Mouse (Mus musculus): ENCODE measurements around the gene Dusp16. TPM values are rescaled to one million over a fixed set of nuclear protein-coding genes. Genes with fewer than 3 reads are reported as not detected.

Gene Dusp16
- total RNA-seq, 2 experiments from 2014 or later, result 8.6 to 8.9 TPM

GRCm38 (mm10) chr6:134733800-134734221 is 58.6 kb downstream of the Dusp16 start:
- DNase-seq, result no peak

- DNase-seq, result no peak
Observed at GRCm38 (mm10) chr6:134732813-134733212, 59.6 kb downstream of the Dusp16 start.

DNA sequence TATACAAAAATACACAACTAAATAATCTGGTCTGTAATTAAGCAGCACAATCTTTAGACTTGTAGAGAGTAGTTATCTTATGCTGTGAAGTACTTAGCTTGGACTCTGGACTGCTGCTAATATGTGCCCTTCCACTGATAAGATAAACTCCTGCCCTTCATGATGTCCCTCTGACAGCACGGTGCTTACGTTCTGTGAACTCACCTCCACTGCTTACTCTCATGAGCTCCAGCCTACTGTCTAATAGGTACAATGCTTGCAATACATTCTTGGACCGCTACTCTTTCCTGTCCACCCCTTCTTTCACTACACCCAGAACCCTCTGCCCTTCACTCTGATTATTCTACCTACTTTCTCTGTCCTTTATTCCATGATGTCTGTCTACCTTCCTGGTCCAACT is 61.4 kb downstream of the Dusp16 start:
- no peak for DNase-seq

GRCm38 (mm10) chr6:134725406-134725805 is 67.0 kb downstream of the Dusp16 start:
- DNase-seq, result no peak

DNA sequence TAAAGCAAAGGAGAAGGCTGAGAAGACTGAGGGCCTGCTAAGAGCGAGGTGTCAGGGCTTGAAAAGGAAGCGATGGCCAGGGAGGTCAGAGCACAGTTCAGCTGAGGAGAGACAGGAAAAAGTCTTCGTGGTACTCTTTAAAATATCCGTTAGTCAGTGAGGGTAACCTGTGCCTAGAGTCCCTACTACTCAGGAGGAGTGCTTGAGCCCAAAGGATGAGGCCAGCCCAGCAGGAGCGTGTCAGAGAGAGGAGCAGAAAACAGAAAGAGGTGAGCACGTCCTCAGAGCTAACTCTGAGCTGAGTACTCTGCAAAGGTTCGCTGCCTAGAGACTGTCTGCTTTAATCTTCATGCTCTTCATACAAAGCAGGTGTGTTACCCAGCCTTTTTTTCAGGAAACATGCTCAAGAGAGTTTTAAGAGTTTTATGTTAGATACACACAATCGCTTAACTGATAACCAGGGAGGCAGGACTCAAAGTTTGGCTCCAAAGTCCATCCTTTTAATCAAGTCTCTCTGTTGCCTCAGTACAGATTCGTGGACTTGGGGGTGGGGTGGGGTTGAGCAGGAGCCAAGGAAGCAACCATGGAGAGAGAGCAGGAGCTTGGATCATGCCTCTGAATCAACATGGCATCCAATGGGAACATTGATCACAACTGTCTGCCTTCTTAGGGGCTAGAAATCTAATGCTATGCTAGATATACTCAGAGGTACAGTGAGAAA is 68.4 kb downstream of the Dusp16 start:
- DNase-seq, result no peak

DNA sequence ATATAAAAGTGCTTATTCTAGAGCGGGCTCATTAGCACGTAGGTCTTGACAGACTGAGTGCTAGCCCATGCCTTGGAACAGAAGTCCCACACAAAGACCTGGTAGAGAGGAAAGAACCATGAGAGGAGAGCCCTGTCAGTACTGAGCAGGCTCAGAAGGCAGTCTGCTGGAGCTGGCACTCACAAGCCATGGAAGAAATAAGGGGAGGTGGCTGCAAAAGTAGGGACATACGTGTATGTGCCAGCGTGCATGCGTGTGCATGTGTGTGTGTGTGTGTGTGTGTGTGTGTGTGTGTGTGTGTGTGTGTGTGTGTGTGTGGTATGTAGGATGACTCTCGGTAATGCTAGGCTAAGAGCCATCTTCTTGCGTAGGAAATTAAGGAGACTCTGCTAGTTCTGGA is 69.1 kb downstream of the Dusp16 start:
- no peak for DNase-seq

DNA sequence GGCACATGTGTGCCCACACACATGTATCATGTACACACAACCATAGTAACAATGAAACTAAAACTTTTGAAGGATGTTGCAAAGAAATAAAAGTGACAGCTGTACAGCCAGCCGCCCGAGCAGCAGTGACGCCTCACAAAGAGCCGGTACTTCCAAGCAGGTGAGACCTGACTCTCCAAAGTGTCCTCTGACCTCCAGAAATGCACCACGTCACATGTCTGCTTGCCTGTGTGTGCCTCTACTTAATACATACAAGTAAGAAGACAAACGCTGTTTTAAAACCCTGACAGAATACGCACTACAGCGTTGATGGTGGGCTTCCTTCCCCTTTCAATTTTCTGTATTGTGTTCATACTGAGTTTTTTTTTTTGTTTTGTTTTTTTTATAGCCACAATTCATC is 69.5 kb downstream of the Dusp16 start:
- DNase-seq, result no peak

GRCm38 (mm10) chr6:134721729-134722269 is 70.6 kb downstream of the Dusp16 start:
- DNase-seq, result no peak

DNA sequence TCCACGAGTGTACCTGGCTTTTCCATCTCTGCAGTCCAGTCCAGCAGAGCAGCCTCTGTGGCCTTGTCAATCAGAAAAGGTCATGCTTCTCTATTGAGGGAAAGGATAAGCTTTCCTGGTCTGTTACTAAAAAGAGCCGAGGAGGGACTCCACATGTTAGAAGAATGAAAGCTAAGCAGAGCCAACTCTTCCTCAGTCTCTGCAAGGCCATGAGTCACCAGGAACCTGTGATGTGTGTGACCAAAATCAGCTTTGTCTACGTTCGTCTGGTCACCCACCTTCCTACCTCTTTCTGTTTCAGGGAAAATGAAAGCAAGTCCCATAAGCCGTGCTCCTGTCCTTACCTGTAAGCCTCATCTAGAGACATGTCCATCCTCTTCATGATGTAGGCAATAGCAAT is 72.3 kb downstream of the Dusp16 start:
- DNase-seq, result no peak

GRCm38 (mm10) chr6:134719156-134719555 is 73.3 kb downstream of the Dusp16 start:
- no peak for DNase-seq

GRCm38 (mm10) chr6:134718668-134719065 is 73.8 kb downstream of the Dusp16 start:
- no peak for DNase-seq

GRCm38 (mm10) chr6:134717886-134718667 is 74.3 kb downstream of the Dusp16 start:
- DNase-seq, result no peak

DNA sequence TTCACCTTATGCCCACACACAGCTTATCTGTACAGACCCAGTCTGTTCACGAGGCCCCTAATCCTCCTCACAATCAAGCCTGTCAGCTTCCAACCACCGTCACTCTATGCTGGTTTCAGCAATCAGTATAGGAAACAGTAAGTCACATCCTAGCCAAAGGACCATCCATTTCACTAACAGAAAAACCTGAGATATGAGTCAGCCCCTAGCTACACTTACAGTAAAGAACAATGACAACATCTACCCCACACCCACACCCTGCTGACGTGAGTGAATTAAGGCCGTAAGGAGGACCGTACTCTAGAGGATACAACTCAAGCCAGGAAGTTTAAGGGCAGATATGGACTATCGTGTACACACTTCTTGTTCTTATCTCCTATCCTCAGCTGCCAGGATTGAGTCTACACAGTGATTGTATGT is 76.2 kb downstream of the Dusp16 start:
- no peak for DNase-seq

GRCm38 (mm10) chr6:134713897-134714296 is 78.5 kb downstream of the Dusp16 start:
- DNase-seq, result no peak

DNA sequence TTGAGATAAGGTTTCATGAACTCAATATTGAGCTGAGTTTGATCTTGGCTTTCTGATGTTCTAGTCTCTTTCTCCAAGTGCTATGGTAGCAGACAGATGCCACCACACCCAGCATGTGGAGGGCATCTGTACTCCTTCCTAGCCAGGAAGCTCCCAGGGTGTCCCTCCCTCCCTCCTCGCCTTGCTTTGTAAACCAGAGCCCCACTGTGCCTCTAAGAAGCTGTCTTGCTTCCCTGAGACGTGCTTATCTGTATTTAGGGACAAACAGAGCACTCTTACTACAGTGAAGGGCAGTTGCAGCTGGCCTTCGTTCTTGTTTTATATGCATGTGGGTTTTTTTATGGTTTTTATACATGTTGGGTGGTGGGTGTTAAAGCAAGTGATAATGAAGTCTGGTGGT is 79.1 kb downstream of the Dusp16 start:
- no peak for DNase-seq

DNA sequence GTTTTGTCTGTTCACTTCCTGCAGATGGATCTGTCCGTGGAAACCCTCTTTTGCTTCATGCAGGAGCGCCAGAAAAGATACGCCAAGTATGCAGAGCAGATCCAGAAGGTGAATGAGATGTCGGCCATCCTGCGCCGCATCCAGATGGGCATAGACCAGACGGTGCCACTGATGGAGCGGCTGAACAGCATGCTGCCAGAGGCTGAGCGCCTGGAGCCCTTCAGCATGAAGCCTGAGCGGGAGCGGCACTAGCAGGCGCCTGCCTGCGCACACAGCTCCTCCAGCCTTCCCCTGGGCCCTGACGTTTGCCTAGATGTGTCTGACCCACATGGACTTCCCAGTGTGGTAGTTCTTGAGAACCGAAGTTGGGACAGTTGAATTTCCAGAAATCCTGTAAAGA is 82.4 kb downstream of the Dusp16 start:
- DNase-seq, result no peak

DNA sequence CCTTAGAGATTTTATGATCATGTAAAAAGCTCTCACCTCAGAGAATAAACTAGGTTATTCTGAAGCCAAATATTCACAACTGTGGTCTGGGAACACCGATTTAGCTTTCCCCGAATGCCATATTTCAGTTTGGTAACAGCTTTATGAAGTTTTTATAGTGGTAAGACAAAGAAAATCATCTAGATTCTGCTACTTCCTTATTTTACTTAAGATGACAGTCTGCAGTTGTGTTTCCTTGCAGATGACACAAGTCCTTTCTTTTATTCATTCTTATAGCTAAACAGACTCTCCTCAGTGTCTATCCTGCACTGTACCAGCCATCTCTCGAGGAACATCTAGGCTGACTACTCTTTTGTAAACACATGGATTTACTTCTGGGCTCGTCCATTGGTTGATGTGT is 86.0 kb downstream of the Dusp16 start:
- DNase-seq, result no peak

GRCm38 (mm10) chr6:134703053-134703690 is 89.3 kb downstream of the Dusp16 start:
- no peak for DNase-seq

GRCm38 (mm10) chr6:134702184-134702583 is 90.2 kb downstream of the Dusp16 start:
- no peak for DNase-seq

DNA sequence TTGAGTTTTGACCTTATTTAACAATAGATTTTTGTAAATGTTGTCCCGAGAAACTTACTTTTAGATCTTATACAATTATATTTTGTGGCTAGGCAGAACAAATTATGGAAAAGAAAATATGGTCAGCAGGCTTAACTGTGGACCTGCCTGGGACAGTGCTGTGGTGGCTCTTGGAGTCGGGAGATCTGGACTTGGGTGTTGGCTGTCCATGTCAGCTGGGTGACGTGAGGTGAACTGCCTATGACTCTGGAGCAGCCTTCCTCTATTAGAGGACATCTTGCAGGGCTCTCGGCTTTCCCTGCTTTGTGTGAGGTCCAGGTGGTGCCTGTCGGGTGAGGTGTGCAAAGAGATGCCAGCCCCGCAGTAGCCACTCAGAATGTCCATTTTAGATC is 91.2 kb downstream of the Dusp16 start:
- no peak for DNase-seq

GRCm38 (mm10) chr6:134700451-134701210 is 91.8 kb downstream of the Dusp16 start:
- no peak for DNase-seq

DNA sequence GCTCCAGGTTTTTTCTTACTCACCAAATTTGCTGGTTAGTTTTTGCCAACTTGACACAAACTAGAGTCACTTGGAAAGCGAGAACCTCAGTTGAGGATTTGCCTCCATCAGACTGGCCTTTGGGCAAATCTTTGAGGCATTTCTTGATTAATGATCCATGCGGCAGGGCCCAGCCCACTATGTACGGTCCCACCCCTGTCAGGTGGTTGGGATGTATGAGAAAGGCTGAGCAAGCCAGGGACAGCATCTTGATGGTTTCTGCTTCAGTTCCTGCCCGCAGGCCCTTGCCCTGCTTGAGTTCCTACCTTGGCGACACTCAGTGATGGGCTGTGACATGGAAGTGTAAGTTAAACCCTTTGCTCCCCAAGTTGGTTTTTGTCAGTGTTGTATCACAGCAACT is 94.2 kb downstream of the Dusp16 start:
- no peak for DNase-seq

All from layer of hippocampus, postnatal 36 days (tissue).